Mouse (Mus musculus) lung, embryonic 15.5 days (tissue): ENCODE results near the gene Milr1. TPM values are rescaled to one million over a fixed set of nuclear protein-coding genes. Genes with fewer than 3 reads are reported as not detected.
"Not testable (repeated sequence)": the region's sequence is repeated elsewhere in the genome, so short reads cannot be mapped to it uniquely, and the experiment has no call there.

Source experiments
- ATAC-seq: fragments of 200-750 bp; cut with Nextera tagmentation; 2 replicates; pipeline ENCODE4 v1.8.0; 2017; ENCODE audit warnings: moderate number of reproducible peaks, borderline replicate concordance; ENCODE audit not compliant: low FRiP score, low TSS enrichment; ENCODE audit errors: extremely low read depth
- H3K27ac ChIP-seq: fragments of 300-500 bp; sonication (generic); 2 replicates; pipeline ENCODE4 v1.5.1; 2015; ENCODE audit warnings: moderate library complexity, mild to moderate bottlenecking, inconsistent platforms
- H3K27me3 ChIP-seq: fragments of 300-500 bp; sonication (generic); 2 replicates; pipeline ENCODE4 v1.6.1; 2015; ENCODE audit warnings: inconsistent platforms
- H3K36me3 ChIP-seq: fragments of 300-500 bp; sonication (generic); 2 replicates; pipeline ENCODE4 v1.6.1; 2015; ENCODE audit warnings: inconsistent platforms
- H3K4me1 ChIP-seq: fragments of 300-500 bp; sonication (generic); 2 replicates; pipeline ENCODE4 v1.6.1; 2015; ENCODE audit warnings: inconsistent platforms
- H3K4me2 ChIP-seq: fragments of 300-500 bp; sonication (generic); 2 replicates; pipeline ENCODE4 v1.6.1; 2015; ENCODE audit warnings: inconsistent platforms, mild to moderate bottlenecking, moderate library complexity
- H3K4me3 ChIP-seq: fragments of 300-500 bp; sonication (generic); 2 replicates; pipeline ENCODE4 v1.5.1; 2015; ENCODE audit warnings: mild to moderate bottlenecking, inconsistent platforms
- H3K9ac ChIP-seq: fragments of 300-500 bp; sonication (generic); 2 replicates; pipeline ENCODE4 v1.6.1; 2015; ENCODE audit warnings: inconsistent platforms
- H3K9me3 ChIP-seq: fragments of 300-500 bp; sonication (generic); 2 replicates; pipeline ENCODE4 v1.6.1; 2016; ENCODE audit warnings: inconsistent platforms
- WGBS: fragments of 180-500 bp; shearing (Covaris S2); methylation state at CpG from one replicate; pipeline ENCODE4 v1.1.7; 2015; 5-methylcytosine and 5-hydroxymethylcytosine counted together
- polyA plus RNA-seq: library from polyadenylated mRNA; unstranded; fragments of >200 nt; fragmentation: Nextera tagmentation; extraction: Ambion mirVana; gene quantifications from 2 replicates; pipeline ENCODE4 v1.2.1, GENCODE M21; 2015

Gene Milr1
- polyA plus RNA-seq, 1 experiment from 2014 or later, result 2.4 TPM

DNA sequence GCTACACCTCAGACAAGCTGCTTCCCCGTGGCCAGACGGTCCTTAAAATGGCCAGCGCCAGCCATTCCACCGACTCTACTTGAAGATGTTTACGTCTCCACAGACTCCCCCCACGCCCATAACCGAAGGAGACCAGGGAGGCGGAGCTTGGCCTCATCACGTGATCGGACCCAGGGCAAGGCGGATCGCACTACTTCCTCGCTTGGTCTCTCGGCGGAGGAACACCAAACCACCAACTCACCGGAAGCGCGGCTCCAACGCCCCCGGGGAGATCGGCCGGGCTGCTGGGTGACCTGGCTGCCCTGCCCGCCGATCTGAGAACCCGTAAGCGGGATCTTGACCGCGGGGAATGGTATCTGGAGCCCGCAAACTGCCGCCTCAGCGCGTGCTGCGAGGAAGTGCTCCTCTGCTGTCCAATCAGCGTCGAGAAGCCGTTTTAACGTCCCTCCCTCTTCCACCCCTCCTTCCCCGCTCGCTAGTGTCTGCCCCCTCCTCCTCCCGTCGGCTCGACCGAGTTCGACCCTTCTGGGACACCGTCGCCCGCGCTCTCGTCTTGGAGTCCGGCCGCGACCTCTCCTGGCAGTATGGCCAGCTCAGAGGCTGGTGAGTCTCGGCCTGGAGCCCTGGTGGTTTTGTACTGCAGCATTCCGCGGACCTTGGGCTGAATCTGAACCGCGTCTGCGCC lies 37.9 kb downstream of the Milr1 start, which contains the start of the genes Ddx5 and Cep95:
Gene Ddx5 (minus strand): TSS at position 411 of the 685 bp plus-strand sequence.
Gene Cep95 (plus strand): TSS at position 478 of the 685 bp plus-strand sequence.
- peaks cover 24% of the 10 kb centered on the region for H3K4me1 ChIP-seq
- H3K4me2 ChIP-seq, result peak within 1 kb of the TSS; percentile 69
- no peaks in the 10 kb centered on the region for H3K9me3 ChIP-seq
- peaks cover 36% of the 10 kb centered on the region for H3K36me3 ChIP-seq
- peak within 1 kb of the TSS; percentile 71 for H3K4me3 ChIP-seq
- peak within 1 kb of the TSS; percentile 99 for H3K27ac ChIP-seq
- H3K9ac ChIP-seq, result peak within 1 kb of the TSS; percentile 92
- under 1% methylated on average over 57 of the region's 58 CpGs for WGBS
- ATAC-seq, result peak; percentile 92
- H3K27me3 ChIP-seq, result no peaks in the 10 kb centered on the region

DNA sequence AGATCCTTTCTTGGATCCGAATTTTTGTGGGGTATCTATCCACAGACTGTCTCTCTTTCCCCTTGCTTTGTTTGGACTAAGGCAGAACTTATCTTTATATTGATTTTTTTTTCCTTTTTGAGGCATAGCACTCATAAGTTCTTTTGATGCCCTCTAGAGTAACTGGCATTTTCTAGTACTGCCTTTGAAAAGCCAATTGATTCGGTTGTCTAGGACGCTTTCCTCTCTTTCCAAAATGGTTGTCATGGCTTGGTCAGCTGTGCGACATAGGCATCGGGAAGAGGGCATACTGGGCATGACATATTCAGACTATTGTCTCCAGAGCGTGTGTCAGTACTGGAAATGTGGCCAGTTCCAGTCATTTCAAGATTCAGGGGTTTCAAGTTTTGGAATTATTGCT lies 38.6 kb downstream of the Milr1 start:
- H3K4me1 ChIP-seq, result peaks cover 22% of the 10 kb centered on the region
- under 1% methylated on average over 6 of the region's 6 CpGs for WGBS
- no peaks in the 10 kb centered on the region for H3K9me3 ChIP-seq
- ATAC-seq, result no peak
- peak overlapping the region; percentile 71 for H3K4me3 ChIP-seq
- H3K4me2 ChIP-seq, result peak overlapping the region; percentile 69
- H3K27me3 ChIP-seq, result no peaks in the 10 kb centered on the region
- H3K36me3 ChIP-seq, result peaks cover 36% of the 10 kb centered on the region
- peak overlapping the region; percentile 99 for H3K27ac ChIP-seq
- H3K9ac ChIP-seq, result peak overlapping the region; percentile 87

DNA sequence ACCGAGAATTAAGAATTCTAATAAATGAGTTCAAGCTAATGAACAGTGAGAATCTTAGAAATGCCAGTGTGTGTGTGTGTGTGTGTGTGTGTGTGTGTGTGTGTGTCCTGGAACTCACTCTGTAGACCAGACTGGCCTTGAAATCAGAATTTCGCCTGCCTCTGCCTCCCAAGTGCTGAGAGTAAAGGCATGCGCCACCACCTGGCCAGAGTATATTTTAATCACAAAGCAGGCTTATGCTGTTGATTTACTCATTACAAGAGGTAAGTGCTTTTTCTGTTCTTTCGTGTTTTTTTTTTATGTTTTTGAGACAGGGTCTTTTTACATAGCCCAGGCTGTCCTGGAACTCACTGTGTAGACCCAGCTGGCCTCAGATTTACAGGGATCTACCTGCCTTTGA lies 42.8 kb downstream of the Milr1 start:
- no peak for ATAC-seq
- H3K9ac ChIP-seq, result no peak overlapping the region
- no peak overlapping the region for H3K4me3 ChIP-seq
- no peaks in the 10 kb centered on the region for H3K27me3 ChIP-seq
- peaks cover 53% of the 10 kb centered on the region for H3K36me3 ChIP-seq
- H3K4me1 ChIP-seq, result peaks cover 6% of the 10 kb centered on the region; the same call in 1 of the 2 replicates
- 72% methylated on average over 4 of the region's 4 CpGs for WGBS
- H3K9me3 ChIP-seq, result no peaks in the 10 kb centered on the region
- H3K27ac ChIP-seq, result no peak overlapping the region
- H3K4me2 ChIP-seq, result no peak overlapping the region

DNA sequence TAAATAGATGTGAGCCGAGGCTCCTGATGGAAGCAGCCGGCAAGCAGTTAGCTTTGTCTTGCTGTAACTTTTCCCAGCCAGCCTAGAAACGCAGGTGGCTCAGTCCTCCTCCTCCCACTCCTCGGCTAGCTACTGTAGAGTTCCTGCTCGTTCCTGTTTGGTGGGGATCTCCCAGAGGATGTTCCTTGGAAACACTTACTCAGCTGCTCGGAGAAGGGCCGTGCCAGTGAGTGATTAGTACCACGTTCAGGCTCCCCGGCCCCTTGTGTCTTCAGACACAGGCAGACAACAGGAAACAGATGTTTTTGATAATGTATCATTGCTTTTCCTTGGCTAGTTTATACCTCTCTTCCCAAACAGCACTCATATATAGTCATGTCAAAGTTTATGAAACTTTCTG lies 44.7 kb downstream of the Milr1 start:
- no peaks in the 10 kb centered on the region for H3K27me3 ChIP-seq
- no peak for ATAC-seq
- no peak overlapping the region for H3K9ac ChIP-seq
- H3K36me3 ChIP-seq, result peaks cover 68% of the 10 kb centered on the region
- WGBS, result 42% methylated on average over 9 of the region's 9 CpGs
- no peak overlapping the region for H3K27ac ChIP-seq
- no peaks in the 10 kb centered on the region for H3K9me3 ChIP-seq
- no peaks in the 10 kb centered on the region for H3K4me1 ChIP-seq
- H3K4me3 ChIP-seq, result no peak overlapping the region
- no peak overlapping the region for H3K4me2 ChIP-seq

DNA sequence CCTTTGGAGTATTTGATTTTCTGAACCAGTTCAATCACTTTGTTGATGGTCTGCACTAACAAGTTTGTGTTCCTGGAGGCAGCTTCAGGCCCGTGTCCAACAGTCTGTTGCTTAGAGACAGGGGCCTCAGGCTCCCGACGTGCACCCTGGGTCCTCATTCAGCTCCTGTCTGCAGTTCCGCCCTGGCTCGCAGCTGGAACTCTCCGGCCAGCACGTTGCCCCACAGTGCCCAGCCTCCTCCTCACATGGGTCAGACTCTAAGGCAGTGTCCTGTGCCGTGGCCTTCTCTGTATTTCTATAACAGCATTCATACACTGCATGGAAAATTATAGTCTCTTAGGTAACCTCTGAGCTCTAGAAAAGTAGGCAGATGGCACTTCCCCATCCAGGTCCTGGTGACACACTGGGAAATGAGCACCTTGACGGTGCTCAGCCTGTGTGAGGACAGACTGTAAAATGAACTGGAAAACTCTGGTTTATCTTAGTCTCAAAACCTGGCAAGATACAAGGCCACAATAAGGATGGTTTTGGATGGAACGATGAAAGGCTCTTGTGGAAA lies 51.1 kb downstream of the Milr1 start:
- H3K4me2 ChIP-seq, result no peak overlapping the region
- no peaks in the 10 kb centered on the region for H3K9me3 ChIP-seq
- H3K4me1 ChIP-seq, result no peaks in the 10 kb centered on the region
- no peak for ATAC-seq
- H3K27ac ChIP-seq, result no peak overlapping the region
- H3K9ac ChIP-seq, result no peak overlapping the region
- WGBS, result 87% methylated on average over 10 of the region's 10 CpGs
- no peak overlapping the region for H3K4me3 ChIP-seq
- no peaks in the 10 kb centered on the region for H3K27me3 ChIP-seq
- H3K36me3 ChIP-seq, result peaks cover 81% of the 10 kb centered on the region

DNA sequence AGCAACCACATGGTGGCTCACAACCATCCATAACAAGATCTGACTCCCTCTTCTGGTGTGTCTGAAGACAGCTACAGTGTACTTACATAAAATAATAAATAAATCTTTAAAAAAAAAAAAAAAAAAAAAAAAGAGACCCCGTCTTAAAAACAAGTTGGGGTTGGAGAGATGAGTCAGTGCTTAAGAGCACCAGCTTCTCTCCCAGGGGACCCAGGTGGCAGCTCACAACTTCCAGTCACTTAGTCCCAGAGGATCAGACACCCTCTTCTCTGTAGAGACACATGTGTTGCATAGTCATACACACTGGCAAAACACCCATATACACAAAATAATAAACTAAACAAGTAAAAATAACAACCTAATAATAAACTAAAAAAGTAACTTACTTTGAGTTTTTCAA lies 56.4 kb downstream of the Milr1 start:
- not testable (repeated sequence) for ATAC-seq, H3K4me1 ChIP-seq, H3K27me3 ChIP-seq, H3K27ac ChIP-seq, H3K4me3 ChIP-seq, H3K9ac ChIP-seq, H3K4me2 ChIP-seq, H3K9me3 ChIP-seq
- peaks cover 69% of the 10 kb centered on the region for H3K36me3 ChIP-seq
- WGBS, result 64% methylated on average over 1 of the region's 1 CpGs

DNA sequence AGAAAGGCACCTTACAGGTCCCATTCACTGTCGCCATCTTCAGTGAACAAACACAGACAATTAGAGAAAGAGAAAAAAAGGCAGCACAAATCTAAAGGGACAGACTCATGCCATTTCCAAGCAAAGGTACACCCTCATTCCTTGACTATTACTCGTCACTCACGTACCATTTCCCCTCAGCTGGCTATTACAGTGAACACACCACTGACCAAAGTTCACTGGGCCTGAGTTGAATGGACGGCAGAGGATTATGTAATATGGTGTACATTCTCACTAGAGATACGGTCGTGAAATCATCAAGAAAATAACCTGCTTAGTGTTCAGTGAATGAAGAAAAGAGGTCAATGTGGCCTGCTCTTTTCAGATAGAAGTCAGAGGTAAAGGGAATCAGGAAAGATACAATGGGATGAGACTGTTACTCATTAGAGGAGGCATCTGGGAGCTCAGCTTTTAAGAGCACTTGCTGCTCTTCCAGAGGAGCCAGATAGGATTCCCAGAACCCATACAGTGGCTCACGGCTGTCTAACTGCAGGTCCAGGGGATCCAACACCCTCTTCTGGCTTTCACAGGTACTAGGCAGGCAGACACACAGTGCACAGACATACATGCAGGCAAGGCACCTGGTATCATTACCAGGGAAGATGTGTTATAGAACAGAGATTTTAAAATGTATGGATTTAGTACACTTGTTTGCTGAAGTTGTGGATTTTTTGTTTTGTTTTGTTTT lies 61.5 kb downstream of the Milr1 start:
- no peak for ATAC-seq
- WGBS, result 85% methylated on average over 7 of the region's 7 CpGs
- no peaks in the 10 kb centered on the region for H3K4me1 ChIP-seq
- H3K27me3 ChIP-seq, result no peaks in the 10 kb centered on the region
- H3K4me3 ChIP-seq, result no peak overlapping the region
- H3K36me3 ChIP-seq, result peaks cover 82% of the 10 kb centered on the region
- no peak overlapping the region for H3K27ac ChIP-seq
- H3K9me3 ChIP-seq, result no peaks in the 10 kb centered on the region
- H3K4me2 ChIP-seq, result no peak overlapping the region
- no peak overlapping the region for H3K9ac ChIP-seq

DNA sequence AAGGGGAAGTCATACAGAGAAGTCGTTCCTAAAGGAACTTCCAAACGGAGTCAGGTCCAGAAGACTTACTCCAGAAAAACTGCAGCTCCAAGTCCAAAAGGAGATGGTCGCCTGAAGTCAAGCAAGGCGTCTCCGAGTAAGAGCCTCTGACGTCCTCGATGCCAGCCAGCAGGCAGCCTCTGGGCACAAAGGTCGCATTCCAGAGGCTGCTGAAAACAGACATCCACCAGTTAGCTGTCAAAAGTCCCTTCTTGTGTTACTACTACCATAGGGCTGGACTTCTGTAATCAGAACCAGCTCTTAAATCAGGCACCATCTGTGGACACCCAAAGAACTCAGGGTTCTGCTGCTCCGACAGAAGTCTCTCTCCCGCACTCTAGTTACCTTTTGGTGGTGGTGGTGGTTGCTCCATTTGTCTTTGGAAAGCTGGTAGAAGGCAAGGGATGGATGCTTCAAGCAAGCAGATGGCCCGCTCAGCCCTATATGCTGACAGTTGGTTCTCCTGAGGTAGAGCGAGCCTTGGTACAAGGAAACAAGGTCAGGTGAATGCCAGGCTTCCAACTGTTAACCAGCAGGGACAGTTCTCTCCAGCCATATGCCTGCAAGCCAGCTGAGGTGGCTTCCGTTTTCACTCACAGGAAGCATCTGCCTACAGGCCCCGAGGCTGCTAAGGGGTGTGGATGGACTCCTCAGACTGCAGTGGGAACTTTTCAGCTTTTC lies 63.7 kb downstream of the Milr1 start:
- no peak overlapping the region for H3K27ac ChIP-seq
- no peak overlapping the region for H3K4me3 ChIP-seq
- no peak overlapping the region for H3K4me2 ChIP-seq
- no peak overlapping the region for H3K9ac ChIP-seq
- no peaks in the 10 kb centered on the region for H3K27me3 ChIP-seq
- H3K4me1 ChIP-seq, result 0 out of 2 replicates have a peak, but pooled peaks cover 5% of the 10 kb centered on the region
- peaks cover 79% of the 10 kb centered on the region for H3K36me3 ChIP-seq
- H3K9me3 ChIP-seq, result no peaks in the 10 kb centered on the region
- ATAC-seq, result no peak
- WGBS, result 69% methylated on average over 14 of the region's 14 CpGs

DNA sequence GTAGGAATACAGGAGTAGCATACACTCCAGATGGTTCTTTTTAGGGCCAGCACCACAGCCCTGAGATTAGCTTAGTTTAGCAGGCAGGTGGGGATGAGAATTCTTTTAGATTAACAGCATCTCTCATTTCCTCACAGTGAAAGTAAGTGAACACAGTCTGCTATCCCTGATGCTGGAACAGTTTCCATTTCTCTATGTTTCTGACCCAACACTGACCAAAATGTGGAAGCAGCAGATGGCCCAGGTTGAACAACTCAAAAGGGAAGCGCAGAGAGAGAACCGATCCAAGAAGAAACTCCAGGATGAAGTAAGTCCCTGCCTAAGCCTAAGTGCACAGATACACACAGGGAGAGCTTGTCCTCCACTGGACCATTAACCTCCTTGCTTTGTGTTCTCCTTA lies 64.3 kb downstream of the Milr1 start:
- no peaks in the 10 kb centered on the region for H3K27me3 ChIP-seq
- WGBS, result 94% methylated on average over 2 of the region's 2 CpGs
- no peak overlapping the region for H3K4me3 ChIP-seq
- H3K4me1 ChIP-seq, result 0 out of 2 replicates have a peak, but pooled peaks cover 5% of the 10 kb centered on the region
- H3K9ac ChIP-seq, result no peak overlapping the region
- ATAC-seq, result no peak
- no peaks in the 10 kb centered on the region for H3K9me3 ChIP-seq
- no peak overlapping the region for H3K4me2 ChIP-seq
- H3K27ac ChIP-seq, result no peak overlapping the region
- H3K36me3 ChIP-seq, result peaks cover 77% of the 10 kb centered on the region

DNA sequence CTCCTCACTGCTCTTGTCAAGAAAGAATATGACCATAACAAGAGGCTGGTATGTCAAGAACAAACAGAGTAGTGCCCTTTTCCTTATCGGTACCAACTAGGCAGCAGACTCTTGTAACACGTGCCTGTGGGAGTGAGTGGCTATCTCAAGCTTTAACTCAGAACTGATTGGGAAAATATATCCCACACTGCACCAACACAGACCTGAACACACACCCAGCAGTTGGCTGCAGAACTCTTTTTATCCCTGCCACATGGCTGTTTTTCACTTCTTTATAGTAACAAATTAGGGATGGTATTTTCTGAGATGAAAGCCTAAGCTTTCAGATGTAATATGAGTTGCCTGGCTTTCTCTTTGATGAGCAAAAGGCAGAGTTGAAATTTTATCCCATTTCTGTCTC lies 64.7 kb downstream of the Milr1 start:
- H3K9me3 ChIP-seq, result no peaks in the 10 kb centered on the region
- H3K9ac ChIP-seq, result no peak overlapping the region
- no peak for ATAC-seq
- H3K4me2 ChIP-seq, result no peak overlapping the region
- no peak overlapping the region for H3K4me3 ChIP-seq
- H3K27me3 ChIP-seq, result no peaks in the 10 kb centered on the region
- H3K27ac ChIP-seq, result no peak overlapping the region
- peaks cover 5% of the 10 kb centered on the region; the same call in 1 of the 2 replicates for H3K4me1 ChIP-seq
- peaks cover 77% of the 10 kb centered on the region for H3K36me3 ChIP-seq
- WGBS, result 66% methylated on average over 2 of the region's 2 CpGs

DNA sequence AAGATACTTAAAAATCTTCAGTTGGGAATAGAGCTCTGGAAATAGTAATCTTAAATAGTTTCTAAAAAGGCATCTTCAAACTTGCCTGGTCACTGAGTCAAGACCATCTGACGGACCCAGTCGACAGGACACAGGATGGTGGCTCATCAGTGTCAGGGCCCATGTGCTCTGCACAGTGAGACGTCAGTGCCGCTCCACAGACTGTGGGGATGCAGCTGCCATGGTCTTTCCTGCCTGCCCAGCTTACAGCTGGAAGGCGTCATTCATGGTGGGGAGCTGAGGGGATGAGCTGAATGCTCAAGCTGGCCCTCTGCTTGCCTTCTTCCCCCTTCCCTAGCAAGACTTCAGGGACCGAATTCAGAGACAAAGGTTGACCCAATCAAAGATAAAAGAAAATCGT lies 65.3 kb downstream of the Milr1 start:
- Histone ChIP-seq H3K9ac (no peak overlapping the region), H3K4me1 (peaks cover 11% of the 10 kb centered on the region; the same call in 1 of the 2 replicates), H3K27me3 (no peaks in the 10 kb centered on the region), H3K27ac (no peak overlapping the region), H3K4me2 (no peak overlapping the region), H3K4me3 (no peak overlapping the region), H3K9me3 (no peaks in the 10 kb centered on the region), H3K36me3 (peaks cover 78% of the 10 kb centered on the region)
- ATAC-seq, result no peak
- WGBS, result 57% methylated on average over 7 of the region's 7 CpGs
